Mouse (Mus musculus) frontal cortex, adult (tissue): ENCODE results near the gene Dnah8.
"Not testable (repeated sequence)": the region's sequence is repeated elsewhere in the genome, so short reads cannot be mapped to it uniquely, and the experiment has no call there.

Experiments
- ATAC-seq: cut with Nextera tagmentation; 2 replicates; pipeline ENCODE4 v1.9.2; 2017; ENCODE audit warnings: mild to moderate bottlenecking, moderate library complexity, mixed read lengths; ENCODE audit not compliant: low TSS enrichment

The Dnah8 gene

GRCm38 (mm10) chr17:30609305-30609979, 14.7 kb upstream of the Dnah8 start:
- ATAC-seq = peak; percentile 26; the same call in 1 of the 2 replicates

GRCm38 (mm10) chr17:30609980-30610307, 14.2 kb upstream of the Dnah8 start:
- no peak for ATAC-seq

- no peak for ATAC-seq
Measured at GRCm38 (mm10) chr17:30610739-30611138, 13.4 kb upstream of the Dnah8 start.

GRCm38 (mm10) chr17:30611221-30612074, 12.7 kb upstream of the Dnah8 start:
- peak; percentile 8; the same call in 1 of the 2 replicates for ATAC-seq

GRCm38 (mm10) chr17:30612075-30612859, 11.9 kb upstream of the Dnah8 start:
- peak; percentile 99 for ATAC-seq

- ATAC-seq = no peak
Measured at GRCm38 (mm10) chr17:30613350-30613749, 10.8 kb upstream of the Dnah8 start.

- ATAC-seq = no peak
Measured at GRCm38 (mm10) chr17:30616203-30616602, 8.0 kb upstream of the Dnah8 start.

- no peak for ATAC-seq
Measured at GRCm38 (mm10) chr17:30618136-30618891, 5.8 kb upstream of the Dnah8 start.

- ATAC-seq = no peak
Measured at GRCm38 (mm10) chr17:30619153-30619552, 5.0 kb upstream of the Dnah8 start.

GRCm38 (mm10) chr17:30620548-30620947, 3.6 kb upstream of the Dnah8 start:
- no peak for ATAC-seq

- no peak for ATAC-seq
Measured at GRCm38 (mm10) chr17:30621450-30621849, 2.7 kb upstream of the Dnah8 start.

- ATAC-seq = no peak
Measured at GRCm38 (mm10) chr17:30623200-30623599, 954 bp upstream of the Dnah8 start.

- not testable (repeated sequence) for ATAC-seq
Measured at GRCm38 (mm10) chr17:30626719-30627118, 2.6 kb downstream of the Dnah8 start, which contains the start of gene Glo1. Glo1 (minus strand) TSS chr17:30626871.

- ATAC-seq = no peak
Measured at GRCm38 (mm10) chr17:30635367-30635766, 11.2 kb downstream of the Dnah8 start.

GRCm38 (mm10) chr17:30637714-30638113, 13.6 kb downstream of the Dnah8 start:
- ATAC-seq = no peak

GRCm38 (mm10) chr17:30638996-30639395, 14.8 kb downstream of the Dnah8 start:
- no peak for ATAC-seq

- no peak for ATAC-seq
Measured at GRCm38 (mm10) chr17:30640896-30641295, 16.7 kb downstream of the Dnah8 start.

- ATAC-seq = no peak
Measured at GRCm38 (mm10) chr17:30648770-30649169, 24.6 kb downstream of the Dnah8 start.

GRCm38 (mm10) chr17:30653010-30653409, 28.9 kb downstream of the Dnah8 start:
- no peak for ATAC-seq

GRCm38 (mm10) chr17:30657530-30658151, 33.5 kb downstream of the Dnah8 start:
- peak; percentile 38; the same call in 1 of the 2 replicates for ATAC-seq

- peak; percentile 95 for ATAC-seq
Measured at GRCm38 (mm10) chr17:30658152-30658544, 34.0 kb downstream of the Dnah8 start.
